Mouse (Mus musculus) hindbrain, postnatal 0 days (tissue): ENCODE measurements around the gene Ly86. TPM values are rescaled to one million over a fixed set of nuclear protein-coding genes. Genes with fewer than 3 reads are reported as not detected.

Experiments
- ATAC-seq: fragments of 200-750 bp; cut with Nextera tagmentation; 2 replicates; pipeline ENCODE4 v1.8.0; 2017; ENCODE audit warnings: mild to moderate bottlenecking, moderate TSS enrichment, moderate library complexity
- DNase-seq: peaks from one replicate; pipeline ENCODE4 v3.0.0-alpha.2; 2015; ENCODE audit warnings: low spot score
- H3K27ac ChIP-seq: fragments of 300-500 bp; sonication (generic); 2 replicates; pipeline ENCODE4 v1.5.1; 2014; ENCODE audit warnings: mild to moderate bottlenecking
- H3K27me3 ChIP-seq: fragments of 300-500 bp; sonication (generic); 2 replicates; pipeline ENCODE4 v1.6.1; 2014; ENCODE audit warnings: low read length, mixed read lengths; ENCODE audit not compliant: insufficient read depth
- H3K36me3 ChIP-seq: fragments of 300-500 bp; sonication (generic); 2 replicates; pipeline ENCODE4 v1.6.1; 2014; ENCODE audit warnings: low read length, mixed read lengths; ENCODE audit not compliant: insufficient read depth
- H3K4me1 ChIP-seq: fragments of 300-500 bp; sonication (generic); 2 replicates; pipeline ENCODE4 v1.6.1; 2014; ENCODE audit warnings: antibody characterized with exemption, low read length, mixed read lengths; ENCODE audit not compliant: insufficient read depth
- H3K4me2 ChIP-seq: fragments of 300-500 bp; sonication (generic); 2 replicates; pipeline ENCODE4 v1.6.1; 2014; ENCODE audit warnings: low read depth, mild to moderate bottlenecking, low read length, moderate library complexity, mixed read lengths
- H3K4me3 ChIP-seq: fragments of 300-500 bp; sonication (generic); 2 replicates; pipeline ENCODE4 v1.5.1; 2014; ENCODE audit warnings: low read length
- H3K9ac ChIP-seq: fragments of 300-500 bp; sonication (generic); replicated peaks from 2 replicates; pipeline ENCODE4 v1.6.1; 2014; ENCODE audit warnings: mild to moderate bottlenecking, low read length, moderate library complexity, mixed read lengths
- H3K9me3 ChIP-seq: fragments of 300-500 bp; sonication (generic); 2 replicates; pipeline ENCODE4 v1.6.1; 2016; ENCODE audit warnings: low read length, mixed read lengths
- CTCF ChIP-seq: IDR thresholded peaks from 2 replicates; pipeline ENCODE4 v1.5.1; 2016; ENCODE audit warnings: antibody characterized with exemption, control low read depth, low read depth
- WGBS: fragments of 180-500 bp; shearing (Covaris S2); extraction: QIAGEN DNeasy Blood & Tissue Kit; methylation state at CpG from one replicate; pipeline ENCODE4 v1.1.7; 2014; 5-methylcytosine and 5-hydroxymethylcytosine counted together
- polyA plus RNA-seq: library from polyadenylated mRNA; unstranded; fragments of >200 nt; fragmentation: Nextera tagmentation; extraction: Ambion mirVana; gene quantifications from 2 replicates; pipeline ENCODE4 v1.2.1, GENCODE M21; 2015
- total RNA-seq: library from RNA; depleted of rRNA; stranded (reverse); fragments of >200 nt; gene quantifications from 2 replicates; pipeline ENCODE4 v1.2.3, GENCODE M21; 2014

The Ly86 gene
- total and polyA plus RNA-seq, 2 experiments from 2014 or later = 8.9 to 12.1 TPM

DNA sequence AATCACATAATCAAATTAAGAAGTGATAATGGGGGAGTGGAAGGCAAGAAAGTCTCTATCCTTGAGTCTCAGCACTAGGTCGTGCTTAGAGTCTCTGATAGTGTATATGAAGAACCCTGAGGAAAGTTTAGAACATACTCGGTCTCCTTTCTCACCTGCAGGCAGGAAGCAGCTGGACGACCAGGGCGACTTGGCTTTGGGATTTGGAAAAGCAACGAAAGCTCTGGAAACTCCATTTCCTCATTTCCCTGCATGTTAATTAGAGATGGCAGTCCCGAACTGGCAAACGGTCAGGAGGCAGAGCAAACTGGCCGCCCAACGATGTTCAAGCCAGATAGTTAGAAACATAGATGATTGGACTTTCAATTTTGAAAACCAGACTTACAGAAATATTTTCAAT is 89.8 kb downstream of the Ly86 start:
- no peaks in the 10 kb centered on the region for H3K36me3 ChIP-seq
- H3K4me3 ChIP-seq = peak overlapping the region; percentile 37
- no peak for TF ChIP-seq CTCF
- no peaks in the 10 kb centered on the region for H3K27me3 ChIP-seq
- ATAC-seq (no peak), DNase-seq (no peak)
- H3K27ac ChIP-seq = no peak overlapping the region
- H3K4me1 ChIP-seq = no peaks in the 10 kb centered on the region; the same call in 1 of the 2 replicates
- H3K9me3 ChIP-seq = no peaks in the 10 kb centered on the region
- 10% methylated on average over 9 of the region's 9 CpGs for WGBS
- peak overlapping the region; percentile 79 for H3K4me2 ChIP-seq
- H3K9ac ChIP-seq = peak overlapping the region; percentile 46; the same call in 1 of the 2 replicates

DNA sequence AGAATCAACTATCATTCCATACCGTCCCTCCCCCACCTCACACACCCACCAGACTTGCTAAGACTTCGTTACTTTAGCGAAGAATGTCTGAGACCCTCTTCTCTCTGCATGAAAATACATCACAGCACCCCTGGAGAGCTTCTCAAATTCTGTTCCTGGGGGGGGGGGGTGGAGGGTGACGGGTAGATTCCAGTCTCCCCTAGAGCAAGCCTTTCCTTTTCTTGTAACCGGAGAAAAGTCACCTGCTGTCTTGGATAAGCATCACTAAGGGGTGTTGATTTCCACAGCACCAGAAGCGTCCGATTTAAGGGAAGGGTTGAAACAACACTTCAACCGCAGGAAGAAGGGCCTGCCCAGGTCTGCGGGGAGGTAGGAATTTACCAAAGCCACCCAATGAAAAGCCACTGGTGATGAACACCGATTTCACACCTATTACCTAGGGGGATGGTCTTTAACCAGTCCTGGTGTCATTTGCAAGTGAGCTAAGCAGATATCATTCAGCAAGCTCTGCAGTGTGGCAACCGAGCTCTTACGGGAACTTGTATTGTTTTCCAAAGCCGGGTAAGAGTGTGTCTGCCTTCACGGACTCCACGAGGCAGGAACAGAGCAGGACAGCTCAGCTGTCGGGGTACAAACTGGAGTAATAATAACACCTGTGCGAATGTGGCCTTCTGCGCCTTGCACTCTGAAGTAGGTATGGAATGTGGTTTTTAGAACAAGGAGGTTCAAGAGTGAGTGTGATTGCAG is 91.4 kb downstream of the Ly86 start:
- no peak for DNase-seq
- ATAC-seq = no peak

GRCm38 (mm10) chr13:37438788-37439187 is 93.8 kb downstream of the Ly86 start:
- DNase-seq (no peak), ATAC-seq (no peak)
- Histone ChIP-seq H3K9me3 (no peaks in the 10 kb centered on the region), H3K4me2 (no peak overlapping the region), H3K27me3 (no peaks in the 10 kb centered on the region), H3K36me3 (no peaks in the 10 kb centered on the region), H3K9ac (no peak overlapping the region), H3K4me1 (no peaks in the 10 kb centered on the region; the same call in 1 of the 2 replicates), H3K4me3 (no peak overlapping the region), H3K27ac (no peak overlapping the region)
- 76% methylated on average over 4 of the region's 4 CpGs for WGBS
- TF ChIP-seq CTCF = no peak

More for the DNA sequence above, 91.4 kb downstream of the Ly86 start:
- H3K27ac ChIP-seq = no peak overlapping the region
- H3K9ac ChIP-seq = no peak overlapping the region
- H3K9me3 ChIP-seq = no peaks in the 10 kb centered on the region
- 19% methylated on average over 18 of the region's 18 CpGs for WGBS
- TF ChIP-seq CTCF = no peak
- H3K4me1 ChIP-seq = no peaks in the 10 kb centered on the region; the same call in 1 of the 2 replicates
- no peak overlapping the region for H3K4me2 ChIP-seq
- no peak overlapping the region for H3K4me3 ChIP-seq
- no peaks in the 10 kb centered on the region for H3K27me3 ChIP-seq
- no peaks in the 10 kb centered on the region for H3K36me3 ChIP-seq

GRCm38 (mm10) chr13:37439477-37439876 is 94.5 kb downstream of the Ly86 start:
- Histone ChIP-seq H3K27ac (no peak overlapping the region), H3K4me3 (no peak overlapping the region), H3K27me3 (no peaks in the 10 kb centered on the region), H3K4me1 (no peaks in the 10 kb centered on the region; the same call in 1 of the 2 replicates), H3K4me2 (no peak overlapping the region), H3K9me3 (no peaks in the 10 kb centered on the region), H3K36me3 (no peaks in the 10 kb centered on the region), H3K9ac (no peak overlapping the region)
- 63% methylated on average over 7 of the region's 7 CpGs for WGBS
- no peak for ATAC-seq
- DNase-seq = no peak
- TF ChIP-seq CTCF = no peak

- H3K27me3 ChIP-seq = no peaks in the 10 kb centered on the region
- H3K4me2 ChIP-seq = no peak overlapping the region
- H3K4me3 ChIP-seq = no peak overlapping the region
- no peaks in the 10 kb centered on the region for H3K36me3 ChIP-seq
- DNase-seq (no peak), ATAC-seq (no peak)
- no peak overlapping the region for H3K27ac ChIP-seq
- no peaks in the 10 kb centered on the region for H3K9me3 ChIP-seq
- no peaks in the 10 kb centered on the region; the same call in 1 of the 2 replicates for H3K4me1 ChIP-seq
- no peak overlapping the region for H3K9ac ChIP-seq
- TF ChIP-seq CTCF = no peak
- WGBS = 64% methylated on average over 8 of the region's 8 CpGs
Measured at GRCm38 (mm10) chr13:37439941-37440340, 94.9 kb downstream of the Ly86 start.

GRCm38 (mm10) chr13:37440593-37441307 is 95.7 kb downstream of the Ly86 start:
- no peak overlapping the region for H3K9ac ChIP-seq
- no peaks in the 10 kb centered on the region for H3K27me3 ChIP-seq
- TF ChIP-seq CTCF = no peak
- no peak for ATAC-seq
- no peaks in the 10 kb centered on the region for H3K9me3 ChIP-seq
- 68% methylated on average over 11 of the region's 11 CpGs for WGBS
- no peaks in the 10 kb centered on the region for H3K36me3 ChIP-seq
- DNase-seq = no peak
- no peak overlapping the region for H3K27ac ChIP-seq
- no peaks in the 10 kb centered on the region for H3K4me1 ChIP-seq
- H3K4me2 ChIP-seq = no peak overlapping the region
- no peak overlapping the region for H3K4me3 ChIP-seq
